Mouse (Mus musculus): ENCODE measurements around the gene Pgbd5. TPM values are rescaled to one million over a fixed set of nuclear protein-coding genes. Genes with fewer than 3 reads are reported as not detected.

Pgbd5 gene
- polyA plus RNA-seq, 1 experiment from 2014 or later: 1.9 TPM

DNA sequence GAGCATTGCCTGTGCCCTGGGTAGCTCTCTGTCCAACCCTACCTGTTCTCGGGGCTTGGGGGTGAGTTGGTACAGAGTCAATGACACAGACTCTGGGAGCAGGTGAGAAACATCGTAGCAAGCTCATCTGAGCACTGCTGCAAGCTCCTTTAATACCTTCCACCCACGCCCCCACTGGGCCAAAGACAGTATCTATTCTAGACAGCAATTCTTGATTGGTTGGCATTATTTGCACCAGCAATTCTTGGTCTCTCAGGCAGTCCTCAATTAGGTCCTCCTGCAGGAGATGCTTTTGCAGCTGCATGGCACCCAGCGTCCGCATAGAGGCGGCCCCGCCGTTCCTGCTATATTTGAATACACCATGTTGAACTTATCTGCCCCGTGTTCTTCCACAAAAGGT is 22.7 kb upstream of the Pgbd5 start:
- H3K36me3 ChIP-seq (ENCODE audit: control insufficient read depth, insufficient read depth, low read length): no peaks in the 10 kb centered on the region
- no peak overlapping the region for H3K27ac ChIP-seq (ENCODE audit: low read depth, low read length)
- WGBS (ENCODE audit: insufficient replicate concordance): 75% methylated on average over 9 of the region's 9 CpGs
- H3K9me3 ChIP-seq (replicated peaks; ENCODE audit: control insufficient read depth, low read length): no peaks in the 10 kb centered on the region
- H3K9ac ChIP-seq (ENCODE audit: low read depth, low read length): no peak overlapping the region
- H3K27me3 ChIP-seq (ENCODE audit: control insufficient read depth, insufficient read depth, low read length): peaks cover 3% of the 10 kb centered on the region; the same call in 1 of the 2 replicates
- 0 out of 2 replicates have a peak, but pooled peaks cover 3% of the 10 kb centered on the region for H3K4me1 ChIP-seq (ENCODE audit: control insufficient read depth, insufficient read depth, low read length)
- no peak overlapping the region for H3K4me3 ChIP-seq (ENCODE audit: low read depth, low read length)
- ATAC-seq (replicated peaks; ENCODE audit: insufficient number of reproducible peaks, low FRiP score, low TSS enrichment): no peak
- no peak overlapping the region for H3K4me2 ChIP-seq

DNA sequence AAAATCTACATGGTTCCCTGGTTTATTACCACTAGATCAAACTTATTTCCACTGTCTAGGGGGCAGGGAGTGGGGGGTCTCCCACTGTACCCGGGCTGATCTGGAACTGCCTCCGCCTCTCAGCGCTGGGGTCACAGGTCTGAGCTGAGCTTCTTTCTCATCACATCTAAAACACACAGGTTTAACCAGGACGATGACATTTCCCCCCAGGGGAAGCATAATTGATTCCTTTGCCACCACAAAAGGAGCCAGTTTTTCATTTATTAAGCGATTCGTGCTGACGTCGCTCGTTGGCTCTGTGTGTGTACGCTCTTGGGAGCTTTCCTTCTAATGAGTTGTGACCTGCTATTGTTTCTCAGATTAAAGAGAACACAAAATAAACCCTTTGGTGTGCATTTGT is 21.6 kb upstream of the Pgbd5 start:
- ATAC-seq (replicated peaks; ENCODE audit: insufficient number of reproducible peaks, low FRiP score, low TSS enrichment): no peak
- Histone ChIP-seq H3K9me3 (replicated peaks; ENCODE audit: control insufficient read depth, low read length) (no peaks in the 10 kb centered on the region), H3K4me1 (ENCODE audit: control insufficient read depth, insufficient read depth, low read length) (0 out of 2 replicates have a peak, but pooled peaks cover 3% of the 10 kb centered on the region), H3K4me2 (no peak overlapping the region), H3K36me3 (ENCODE audit: control insufficient read depth, insufficient read depth, low read length) (no peaks in the 10 kb centered on the region), H3K4me3 (ENCODE audit: low read depth, low read length) (no peak overlapping the region), H3K27me3 (ENCODE audit: control insufficient read depth, insufficient read depth, low read length) (peaks cover 3% of the 10 kb centered on the region; the same call in 1 of the 2 replicates), H3K9ac (ENCODE audit: low read depth, low read length) (no peak overlapping the region), H3K27ac (ENCODE audit: low read depth, low read length) (no peak overlapping the region)
- WGBS (ENCODE audit: insufficient replicate concordance): 75% methylated on average over 10 of the region's 10 CpGs

DNA sequence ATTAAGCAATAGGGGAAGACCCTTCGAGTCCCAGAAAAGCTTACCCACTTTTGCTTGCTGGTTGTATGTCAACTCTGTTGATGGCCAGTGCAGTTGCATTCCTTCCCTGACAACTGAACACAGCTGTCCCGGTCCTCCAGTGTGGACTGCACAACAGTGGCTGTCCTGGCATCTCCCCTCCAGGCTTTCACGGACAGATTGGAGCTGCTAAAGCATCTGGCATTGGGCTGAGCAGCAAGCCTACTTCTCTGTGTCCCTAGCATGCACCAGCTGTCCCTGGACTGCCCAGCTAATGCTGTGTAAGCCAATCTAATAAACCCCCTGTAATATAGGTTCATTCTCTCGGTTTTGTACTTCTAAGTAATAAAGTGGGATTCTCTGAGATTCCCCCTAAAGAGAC is 21.2 kb upstream of the Pgbd5 start:
- 62% methylated on average over 4 of the region's 4 CpGs for WGBS (ENCODE audit: insufficient replicate concordance)
- Histone ChIP-seq H3K4me2 (no peak overlapping the region), H3K4me1 (ENCODE audit: control insufficient read depth, insufficient read depth, low read length) (0 out of 2 replicates have a peak, but pooled peaks cover 3% of the 10 kb centered on the region), H3K9me3 (replicated peaks; ENCODE audit: control insufficient read depth, low read length) (no peaks in the 10 kb centered on the region), H3K27ac (ENCODE audit: low read depth, low read length) (no peak overlapping the region), H3K9ac (ENCODE audit: low read depth, low read length) (no peak overlapping the region), H3K27me3 (ENCODE audit: control insufficient read depth, insufficient read depth, low read length) (peaks cover 3% of the 10 kb centered on the region; the same call in 1 of the 2 replicates), H3K36me3 (ENCODE audit: control insufficient read depth, insufficient read depth, low read length) (no peaks in the 10 kb centered on the region), H3K4me3 (ENCODE audit: low read depth, low read length) (no peak overlapping the region)
- no peak for ATAC-seq (replicated peaks; ENCODE audit: insufficient number of reproducible peaks, low FRiP score, low TSS enrichment)

DNA sequence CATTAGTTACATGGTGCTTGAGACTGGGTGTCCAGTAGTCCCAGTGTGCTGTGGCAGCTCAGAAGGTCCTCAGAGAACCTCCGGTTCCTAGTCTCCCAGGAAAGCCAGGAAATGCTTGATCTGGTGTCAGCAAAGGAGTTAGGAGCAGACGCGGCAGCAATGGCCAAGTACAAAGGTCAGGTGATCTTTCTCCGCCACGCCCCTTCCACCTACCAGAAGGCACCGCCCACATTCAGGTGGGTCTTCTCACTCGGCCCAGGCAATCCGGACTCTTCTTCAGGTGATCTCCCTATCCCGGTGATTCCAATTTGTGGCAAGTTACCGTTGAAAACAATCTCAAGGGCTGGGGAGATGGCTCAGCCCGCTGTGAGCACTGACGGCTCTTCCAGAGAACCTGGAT is 20.2 kb upstream of the Pgbd5 start:
- no peak overlapping the region for H3K9ac ChIP-seq (ENCODE audit: low read depth, low read length)
- no peaks in the 10 kb centered on the region for H3K36me3 ChIP-seq (ENCODE audit: control insufficient read depth, insufficient read depth, low read length)
- no peak for ATAC-seq (replicated peaks; ENCODE audit: insufficient number of reproducible peaks, low FRiP score, low TSS enrichment)
- WGBS (ENCODE audit: insufficient replicate concordance): 29% methylated on average over 12 of the region's 12 CpGs
- H3K27ac ChIP-seq (ENCODE audit: low read depth, low read length): no peak overlapping the region
- H3K9me3 ChIP-seq (replicated peaks; ENCODE audit: control insufficient read depth, low read length): no peaks in the 10 kb centered on the region
- H3K4me1 ChIP-seq (ENCODE audit: control insufficient read depth, insufficient read depth, low read length): 0 out of 2 replicates have a peak, but pooled peaks cover 3% of the 10 kb centered on the region
- no peak overlapping the region for H3K4me3 ChIP-seq (ENCODE audit: low read depth, low read length)
- no peak overlapping the region for H3K4me2 ChIP-seq
- H3K27me3 ChIP-seq (ENCODE audit: control insufficient read depth, insufficient read depth, low read length): peaks cover 3% of the 10 kb centered on the region; the same call in 1 of the 2 replicates

DNA sequence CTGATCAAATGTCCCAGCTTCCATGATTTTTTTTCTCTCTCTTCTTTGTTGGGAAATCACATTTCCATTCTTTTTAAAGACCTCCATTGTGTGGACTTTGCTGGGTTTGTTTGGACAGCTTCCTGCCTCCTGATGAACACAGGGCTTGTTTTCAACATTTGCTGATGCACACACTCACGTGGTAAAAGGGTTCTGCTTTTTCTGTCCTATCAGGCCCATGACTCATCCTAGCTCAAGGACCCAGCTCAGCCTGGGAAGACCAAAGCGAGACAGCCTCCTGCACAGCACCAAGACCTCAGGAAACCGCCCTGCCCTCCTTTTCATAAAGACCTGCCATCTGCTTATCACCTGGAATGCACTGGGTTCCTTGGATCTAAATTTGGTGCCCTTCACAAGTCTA is 15.9 kb upstream of the Pgbd5 start:
- ATAC-seq (replicated peaks; ENCODE audit: insufficient number of reproducible peaks, low FRiP score, low TSS enrichment): no peak
- H3K27ac ChIP-seq (ENCODE audit: low read depth, low read length): no peak overlapping the region

DNA sequence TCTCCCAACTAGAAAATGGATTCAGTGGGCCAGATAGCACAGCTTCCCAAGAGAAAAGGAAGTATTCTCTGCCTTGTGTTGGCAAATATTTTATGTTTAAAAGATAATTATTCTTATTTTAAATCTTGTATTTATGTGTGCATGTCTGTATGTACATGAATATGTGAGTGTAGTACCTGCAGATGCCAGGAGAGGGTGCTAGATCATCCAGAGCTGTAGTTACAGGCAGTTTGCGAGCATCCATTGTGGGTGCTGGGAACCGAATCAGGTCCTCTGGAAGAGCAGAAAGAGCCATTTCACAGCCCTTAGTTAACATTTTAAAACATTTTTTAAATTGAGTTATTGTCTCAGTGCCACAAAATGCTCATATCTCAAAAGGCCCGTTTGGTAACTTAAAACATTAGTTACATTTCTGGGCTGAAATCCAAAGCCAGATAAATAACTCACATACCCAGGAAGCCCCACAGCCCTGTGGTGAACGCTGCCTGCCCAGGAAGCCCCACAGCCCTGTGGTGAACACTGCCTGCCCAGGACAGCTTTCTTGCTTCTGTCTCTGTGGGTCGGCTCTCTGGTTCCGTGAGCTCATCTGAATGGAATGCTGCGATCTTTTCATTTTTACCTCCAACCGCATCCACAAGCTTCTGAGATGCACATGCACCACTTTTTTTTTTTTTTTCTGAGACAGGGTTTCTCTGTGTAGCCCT is 10.9 kb upstream of the Pgbd5 start:
- Histone ChIP-seq H3K4me2 (no peak overlapping the region), H3K36me3 (ENCODE audit: control insufficient read depth, insufficient read depth, low read length) (no peaks in the 10 kb centered on the region), H3K9ac (ENCODE audit: low read depth, low read length) (no peak overlapping the region), H3K27me3 (ENCODE audit: control insufficient read depth, insufficient read depth, low read length) (no peaks in the 10 kb centered on the region), H3K27ac (ENCODE audit: low read depth, low read length) (no peak overlapping the region), H3K4me1 (ENCODE audit: control insufficient read depth, insufficient read depth, low read length) (no peaks in the 10 kb centered on the region), H3K9me3 (replicated peaks; ENCODE audit: control insufficient read depth, low read length) (no peaks in the 10 kb centered on the region), H3K4me3 (ENCODE audit: low read depth, low read length) (no peak overlapping the region)
- no peak for ATAC-seq (replicated peaks; ENCODE audit: insufficient number of reproducible peaks, low FRiP score, low TSS enrichment)
- WGBS (ENCODE audit: insufficient replicate concordance): 74% methylated on average over 8 of the region's 8 CpGs

More for the DNA sequence above, 15.9 kb upstream of the Pgbd5 start:
- Histone ChIP-seq H3K27me3 (ENCODE audit: control insufficient read depth, insufficient read depth, low read length) (peaks cover 3% of the 10 kb centered on the region; the same call in 1 of the 2 replicates), H3K9ac (ENCODE audit: low read depth, low read length) (no peak overlapping the region), H3K4me2 (no peak overlapping the region), H3K9me3 (replicated peaks; ENCODE audit: control insufficient read depth, low read length) (no peaks in the 10 kb centered on the region), H3K4me1 (ENCODE audit: control insufficient read depth, insufficient read depth, low read length) (no peaks in the 10 kb centered on the region), H3K36me3 (ENCODE audit: control insufficient read depth, insufficient read depth, low read length) (no peaks in the 10 kb centered on the region), H3K4me3 (ENCODE audit: low read depth, low read length) (no peak overlapping the region)
- 24% methylated on average over 3 of the region's 3 CpGs for WGBS (ENCODE audit: insufficient replicate concordance)

DNA sequence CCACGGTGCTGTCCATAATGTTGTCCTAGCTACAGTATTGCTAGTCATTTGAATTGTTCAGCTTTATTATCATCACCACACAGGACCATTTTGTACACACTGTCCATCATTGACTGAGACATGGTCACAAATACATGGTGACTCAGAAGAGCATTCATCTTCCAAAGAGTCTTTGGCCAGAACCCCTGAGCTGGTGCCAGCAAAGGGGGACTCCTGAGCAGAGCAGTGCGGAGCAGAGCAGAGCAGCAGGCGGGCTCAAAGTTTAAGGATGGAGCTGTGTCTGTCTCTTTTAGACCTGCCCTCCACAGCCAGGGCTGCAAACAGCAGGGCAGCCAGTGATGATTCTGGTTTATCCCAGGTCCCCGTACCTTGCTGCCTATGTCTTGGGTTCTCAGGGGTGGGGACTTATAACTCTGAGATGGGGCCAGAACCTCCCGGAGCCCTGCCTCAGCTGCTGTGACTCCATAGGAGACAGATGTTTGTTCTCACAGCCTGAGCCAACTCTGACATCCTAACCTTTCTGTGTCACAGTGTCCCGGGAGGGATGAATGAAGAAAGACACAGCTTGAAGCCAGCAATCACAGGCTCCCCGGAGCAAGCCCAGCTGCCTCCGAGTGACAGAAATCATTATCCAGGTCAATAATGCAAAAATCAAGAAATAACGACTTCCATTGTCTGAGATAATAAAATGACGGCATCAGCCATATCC is 9.7 kb upstream of the Pgbd5 start:
- no peak overlapping the region for H3K4me2 ChIP-seq
- no peak overlapping the region for H3K4me3 ChIP-seq (ENCODE audit: low read depth, low read length)
- no peaks in the 10 kb centered on the region for H3K27me3 ChIP-seq (ENCODE audit: control insufficient read depth, insufficient read depth, low read length)
- no peak overlapping the region for H3K27ac ChIP-seq (ENCODE audit: low read depth, low read length)
- H3K9me3 ChIP-seq (replicated peaks; ENCODE audit: control insufficient read depth, low read length): no peaks in the 10 kb centered on the region
- H3K9ac ChIP-seq (ENCODE audit: low read depth, low read length): no peak overlapping the region
- ATAC-seq (replicated peaks; ENCODE audit: insufficient number of reproducible peaks, low FRiP score, low TSS enrichment): no peak
- no peaks in the 10 kb centered on the region for H3K4me1 ChIP-seq (ENCODE audit: control insufficient read depth, insufficient read depth, low read length)
- 53% methylated on average over 10 of the region's 10 CpGs for WGBS (ENCODE audit: insufficient replicate concordance)
- H3K36me3 ChIP-seq (ENCODE audit: control insufficient read depth, insufficient read depth, low read length): no peaks in the 10 kb centered on the region

DNA sequence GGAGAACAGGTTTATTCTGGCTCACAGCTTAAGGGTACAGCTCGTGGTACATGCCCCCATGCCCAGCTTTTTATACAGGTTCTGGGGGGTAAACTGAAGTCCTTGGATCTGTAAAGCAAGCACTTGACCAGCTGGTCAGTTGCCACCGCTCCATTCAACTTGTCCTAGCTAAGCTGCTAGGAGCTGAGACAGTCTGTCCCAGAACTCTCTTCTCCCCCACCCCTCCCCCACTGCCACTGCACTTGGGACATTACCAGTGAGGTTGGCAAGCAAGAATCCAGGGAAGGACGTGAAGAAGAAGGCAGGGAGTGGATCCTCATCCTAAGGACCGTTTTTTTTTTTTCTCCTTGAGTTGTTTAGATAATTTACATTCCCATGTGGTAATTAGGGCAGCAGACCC is 2.7 kb downstream of the Pgbd5 start:
- Histone ChIP-seq H3K27me3 (ENCODE audit: control insufficient read depth, insufficient read depth, low read length) (peaks cover 18% of the 10 kb centered on the region), H3K36me3 (ENCODE audit: control insufficient read depth, insufficient read depth, low read length) (no peaks in the 10 kb centered on the region), H3K4me1 (ENCODE audit: control insufficient read depth, insufficient read depth, low read length) (peaks cover 6% of the 10 kb centered on the region), H3K27ac (ENCODE audit: low read depth, low read length) (no peak overlapping the region), H3K9me3 (replicated peaks; ENCODE audit: control insufficient read depth, low read length) (no peaks in the 10 kb centered on the region), H3K9ac (ENCODE audit: low read depth, low read length) (no peak overlapping the region), H3K4me3 (ENCODE audit: low read depth, low read length) (no peak overlapping the region), H3K4me2 (no peak overlapping the region)
- no peak for ATAC-seq (replicated peaks; ENCODE audit: insufficient number of reproducible peaks, low FRiP score, low TSS enrichment)
- 13% methylated on average over 4 of the region's 4 CpGs for WGBS (ENCODE audit: insufficient replicate concordance)
